Mouse (Mus musculus) neural tube, embryonic 13.5 days (tissue): Measurements from ENCODE around the gene Selenow. TPM values are rescaled to one million over a fixed set of nuclear protein-coding genes. Genes with fewer than 3 reads are reported as not detected.

ENCODE experiments used
- ATAC-seq: fragments of 200-750 bp; cut with Nextera tagmentation; 2 replicates; pipeline ENCODE4 v1.8.0; 2017; ENCODE audit warnings: low read depth, mild to moderate bottlenecking, moderate TSS enrichment, moderate library complexity
- H3K27ac ChIP-seq: fragments of 300-500 bp; sonication (generic); replicated peaks from 2 replicates; pipeline ENCODE4 v1.5.1; 2015; ENCODE audit warnings: moderate library complexity, mild to moderate bottlenecking, inconsistent platforms
- H3K27me3 ChIP-seq: fragments of 300-500 bp; sonication (generic); 2 replicates; pipeline ENCODE4 v1.6.1; 2015; ENCODE audit warnings: mild to moderate bottlenecking, inconsistent platforms
- H3K36me3 ChIP-seq: fragments of 300-500 bp; sonication (generic); 2 replicates; pipeline ENCODE4 v1.6.1; 2015; ENCODE audit warnings: mild to moderate bottlenecking, inconsistent platforms
- H3K4me1 ChIP-seq: fragments of 300-500 bp; sonication (generic); replicated peaks from 2 replicates; pipeline ENCODE4 v1.6.1; 2015; ENCODE audit warnings: inconsistent platforms
- H3K4me2 ChIP-seq: fragments of 300-500 bp; sonication (generic); 2 replicates; pipeline ENCODE4 v1.6.1; 2015; ENCODE audit warnings: inconsistent platforms, mild to moderate bottlenecking, moderate library complexity
- H3K4me3 ChIP-seq: fragments of 300-500 bp; sonication (generic); 2 replicates; pipeline ENCODE4 v1.5.1; 2015; ENCODE audit warnings: mild to moderate bottlenecking, inconsistent platforms
- H3K9ac ChIP-seq: fragments of 300-500 bp; sonication (generic); 2 replicates; pipeline ENCODE4 v1.6.1; 2015; ENCODE audit warnings: moderate library complexity, mild to moderate bottlenecking, inconsistent platforms
- H3K9me3 ChIP-seq: fragments of 300-500 bp; sonication (generic); 2 replicates; pipeline ENCODE4 v1.6.1; 2016; ENCODE audit warnings: inconsistent platforms
- WGBS: fragments of 180-500 bp; shearing (Covaris S2); methylation state at CpG from one replicate; pipeline ENCODE4 v1.1.7; 2015; 5-methylcytosine and 5-hydroxymethylcytosine counted together
- polyA plus RNA-seq: library from polyadenylated mRNA; unstranded; fragments of >200 nt; fragmentation: Nextera tagmentation; extraction: Ambion mirVana; gene quantifications from 2 replicates; pipeline ENCODE4 v1.2.1, GENCODE M21; 2015

Selenow gene
- polyA plus RNA-seq: 1,338 and 1,452 TPM in 2 replicates

- peak within 1 kb of the TSS; percentile 82 for H3K4me3 ChIP-seq
- WGBS: under 1% methylated on average over 33 of the region's 33 CpGs
- H3K9me3 ChIP-seq: no peaks in the 10 kb centered on the region
- H3K27me3 ChIP-seq: no peaks in the 10 kb centered on the region
- peak within 1 kb of the TSS; percentile 77 for H3K4me2 ChIP-seq
- peak within 1 kb of the TSS; percentile 90 for H3K9ac ChIP-seq
- peaks cover 28% of the 10 kb centered on the region for H3K4me1 ChIP-seq
- ATAC-seq: peak; percentile 96
- H3K36me3 ChIP-seq: peaks cover 27% of the 10 kb centered on the region
- H3K27ac ChIP-seq: peak within 1 kb of the TSS; percentile 87
These were observed at the start of gene Selenow for GRCm38 (mm10) chr7:15922220-15922773. Selenow (minus strand) TSS chr7:15922402.

GRCm38 (mm10) chr7:15969674-15970073 lies 47.5 kb upstream of the Selenow start:
- Histone ChIP-seq H3K36me3 (peaks cover 50% of the 10 kb centered on the region), H3K4me1 (no peaks in the 10 kb centered on the region), H3K4me3 (no peak overlapping the region), H3K9ac (no peak overlapping the region), H3K9me3 (no peaks in the 10 kb centered on the region), H3K27ac (no peak overlapping the region), H3K27me3 (no peaks in the 10 kb centered on the region), H3K4me2 (no peak overlapping the region)
- ATAC-seq: no peak
- 91% methylated on average over 3 of the region's 3 CpGs for WGBS

- ATAC-seq: no peak
- Histone ChIP-seq H3K27ac (no peak overlapping the region), H3K4me1 (0 out of 2 replicates have a peak, but pooled peaks cover under 1% of the 10 kb centered on the region), H3K27me3 (no peaks in the 10 kb centered on the region), H3K4me2 (no peak overlapping the region), H3K9ac (no peak overlapping the region), H3K4me3 (no peak overlapping the region), H3K36me3 (peaks cover 37% of the 10 kb centered on the region), H3K9me3 (no peaks in the 10 kb centered on the region)
- 87% methylated on average over 8 of the region's 8 CpGs for WGBS
These were observed 46.1 kb upstream of the Selenow start for GRCm38 (mm10) chr7:15968322-15968721.

GRCm38 (mm10) chr7:15967312-15967711 lies 45.1 kb upstream of the Selenow start, which contains the start of gene Ehd2:
Ehd2 (minus strand) TSS chr7:15967567.
- H3K36me3 ChIP-seq: peaks cover 27% of the 10 kb centered on the region
- peak; percentile 70; the same call in 1 of the 2 replicates for ATAC-seq
- peak within 1 kb of the TSS; percentile 50 for H3K4me2 ChIP-seq
- no peak within 1 kb of the TSS for H3K27ac ChIP-seq
- no peaks in the 10 kb centered on the region for H3K9me3 ChIP-seq
- H3K4me3 ChIP-seq: peak within 1 kb of the TSS; percentile 33
- peaks cover 11% of the 10 kb centered on the region for H3K4me1 ChIP-seq
- peak within 1 kb of the TSS; percentile 43; the same call in 1 of the 2 replicates for H3K9ac ChIP-seq
- no peaks in the 10 kb centered on the region for H3K27me3 ChIP-seq
- WGBS: under 1% methylated on average over 22 of the region's 22 CpGs

GRCm38 (mm10) chr7:15966489-15966888 lies 44.3 kb upstream of the Selenow start:
- peaks cover 19% of the 10 kb centered on the region for H3K36me3 ChIP-seq
- H3K27ac ChIP-seq: no peak overlapping the region
- peaks cover 19% of the 10 kb centered on the region for H3K4me1 ChIP-seq
- H3K27me3 ChIP-seq: no peaks in the 10 kb centered on the region
- no peak for ATAC-seq
- H3K4me3 ChIP-seq: 0 out of 2 replicates have a peak overlapping the region, but pooled peaks have one; percentile 33
- H3K9ac ChIP-seq: no peak overlapping the region
- H3K9me3 ChIP-seq: no peaks in the 10 kb centered on the region
- H3K4me2 ChIP-seq: peak overlapping the region; percentile 50
- 76% methylated on average over 3 of the region's 3 CpGs for WGBS

- Histone ChIP-seq H3K27ac (no peak overlapping the region), H3K36me3 (no peaks in the 10 kb centered on the region), H3K9me3 (no peaks in the 10 kb centered on the region), H3K4me3 (no peak overlapping the region), H3K4me1 (peaks cover 28% of the 10 kb centered on the region), H3K4me2 (no peak overlapping the region), H3K27me3 (no peaks in the 10 kb centered on the region), H3K9ac (no peak overlapping the region)
- no peak for ATAC-seq
- 85% methylated on average over 32 of the region's 32 CpGs for WGBS
These were observed 41.8 kb upstream of the Selenow start for GRCm38 (mm10) chr7:15963798-15964652.

- H3K9ac ChIP-seq: 0 out of 2 replicates have a peak overlapping the region, but pooled peaks have one; percentile 18
- no peaks in the 10 kb centered on the region for H3K9me3 ChIP-seq
- 44% methylated on average over 12 of the region's 12 CpGs for WGBS
- peak overlapping the region; percentile 6; the same call in 1 of the 2 replicates for H3K4me2 ChIP-seq
- H3K4me3 ChIP-seq: no peak overlapping the region
- ATAC-seq: peak; percentile 20
- peaks cover 28% of the 10 kb centered on the region for H3K4me1 ChIP-seq
- no peaks in the 10 kb centered on the region for H3K27me3 ChIP-seq
- H3K27ac ChIP-seq: peak overlapping the region; percentile 40; the same call in 1 of the 2 replicates
- H3K36me3 ChIP-seq: peaks cover under 1% of the 10 kb centered on the region; the same call in 1 of the 2 replicates
These were observed 40.4 kb upstream of the Selenow start for GRCm38 (mm10) chr7:15962311-15963288.

GRCm38 (mm10) chr7:15961798-15962197 lies 39.6 kb upstream of the Selenow start:
- H3K4me2 ChIP-seq: no peak overlapping the region
- H3K9ac ChIP-seq: no peak overlapping the region
- no peak overlapping the region for H3K4me3 ChIP-seq
- no peak overlapping the region for H3K27ac ChIP-seq
- H3K27me3 ChIP-seq: no peaks in the 10 kb centered on the region
- peaks cover 5% of the 10 kb centered on the region; the same call in 1 of the 2 replicates for H3K36me3 ChIP-seq
- 88% methylated on average over 7 of the region's 7 CpGs for WGBS
- H3K9me3 ChIP-seq: no peaks in the 10 kb centered on the region
- peaks cover 28% of the 10 kb centered on the region for H3K4me1 ChIP-seq
- no peak; the same call in 1 of the 2 replicates for ATAC-seq

- no peak for ATAC-seq
- 64% methylated on average over 4 of the region's 4 CpGs for WGBS
- no peaks in the 10 kb centered on the region for H3K9me3 ChIP-seq
- H3K27ac ChIP-seq: no peak overlapping the region
- no peak overlapping the region for H3K4me3 ChIP-seq
- H3K9ac ChIP-seq: no peak overlapping the region
- H3K27me3 ChIP-seq: no peaks in the 10 kb centered on the region
- peaks cover 5% of the 10 kb centered on the region; the same call in 1 of the 2 replicates for H3K36me3 ChIP-seq
- peaks cover 28% of the 10 kb centered on the region for H3K4me1 ChIP-seq
- H3K4me2 ChIP-seq: no peak overlapping the region
These were observed 39.0 kb upstream of the Selenow start for GRCm38 (mm10) chr7:15961239-15961638.

- no peaks in the 10 kb centered on the region for H3K9me3 ChIP-seq
- no peak for ATAC-seq
- H3K4me1 ChIP-seq: peaks cover 28% of the 10 kb centered on the region
- WGBS: 21% methylated on average over 4 of the region's 4 CpGs
- H3K4me2 ChIP-seq: no peak overlapping the region
- H3K9ac ChIP-seq: no peak overlapping the region
- no peak overlapping the region for H3K4me3 ChIP-seq
- peaks cover 5% of the 10 kb centered on the region; the same call in 1 of the 2 replicates for H3K36me3 ChIP-seq
- no peaks in the 10 kb centered on the region for H3K27me3 ChIP-seq
- no peak overlapping the region for H3K27ac ChIP-seq
These were observed 38.5 kb upstream of the Selenow start for GRCm38 (mm10) chr7:15960691-15961090.

- H3K9ac ChIP-seq: no peak overlapping the region
- H3K36me3 ChIP-seq: peaks cover 5% of the 10 kb centered on the region; the same call in 1 of the 2 replicates
- H3K4me3 ChIP-seq: no peak overlapping the region
- WGBS: 78% methylated on average over 5 of the region's 5 CpGs
- H3K27me3 ChIP-seq: no peaks in the 10 kb centered on the region
- H3K4me2 ChIP-seq: no peak overlapping the region
- peaks cover 5% of the 10 kb centered on the region; the same call in 1 of the 2 replicates for H3K9me3 ChIP-seq
- no peak for ATAC-seq
- H3K27ac ChIP-seq: no peak overlapping the region
- H3K4me1 ChIP-seq: peaks cover 12% of the 10 kb centered on the region; the same call in 1 of the 2 replicates
These were observed 33.9 kb upstream of the Selenow start for GRCm38 (mm10) chr7:15956143-15956542.
